Mouse (Mus musculus) lung, embryonic 14.5 days (tissue): ENCODE measurements around the gene Chdh. TPM values are rescaled to one million over a fixed set of nuclear protein-coding genes. Genes with fewer than 3 reads are reported as not detected.

Source experiments
- ATAC-seq: fragments of 200-750 bp; cut with Nextera tagmentation; 2 replicates; pipeline ENCODE4 v1.8.0; 2017; ENCODE audit warnings: mild to moderate bottlenecking, moderate TSS enrichment, moderate library complexity; ENCODE audit not compliant: insufficient read depth
- DNase-seq: peaks from one replicate; pipeline ENCODE4 v3.0.0-alpha.2; 2015
- H3K27ac ChIP-seq: fragments of 300-500 bp; sonication (generic); 2 replicates; pipeline ENCODE4 v1.5.1; 2014; ENCODE audit warnings: low read depth, mild to moderate bottlenecking, moderate library complexity
- H3K27me3 ChIP-seq: fragments of 300-500 bp; sonication (generic); 2 replicates; pipeline ENCODE4 v1.6.1; 2014; ENCODE audit warnings: low read length, control low read depth; ENCODE audit not compliant: insufficient read depth
- H3K36me3 ChIP-seq: fragments of 300-500 bp; sonication (generic); 2 replicates; pipeline ENCODE4 v1.6.1; 2014; ENCODE audit warnings: control low read depth; ENCODE audit not compliant: insufficient read depth
- H3K4me1 ChIP-seq: fragments of 300-500 bp; sonication (generic); 2 replicates; pipeline ENCODE4 v1.6.1; 2014; ENCODE audit warnings: antibody characterized with exemption, control low read depth; ENCODE audit not compliant: insufficient read depth
- H3K4me2 ChIP-seq: fragments of 300-500 bp; sonication (generic); 2 replicates; pipeline ENCODE4 v1.6.1; 2014; ENCODE audit warnings: mild to moderate bottlenecking
- H3K4me3 ChIP-seq: fragments of 300-500 bp; sonication (generic); 2 replicates; pipeline ENCODE4 v1.5.1; 2014; ENCODE audit warnings: low read depth, low read length
- H3K9ac ChIP-seq: fragments of 300-500 bp; sonication (generic); 2 replicates; pipeline ENCODE4 v1.6.1; 2014
- H3K9me3 ChIP-seq: fragments of 300-500 bp; sonication (generic); 2 replicates; pipeline ENCODE4 v1.6.1; 2016; ENCODE audit warnings: low read depth, low read length, control low read depth
- CTCF ChIP-seq: IDR thresholded peaks from 2 replicates; pipeline ENCODE4 v1.5.1; 2016; ENCODE audit warnings: antibody characterized with exemption, low read depth
- WGBS: fragments of 180-500 bp; shearing (Covaris S2); extraction: QIAGEN DNeasy Blood & Tissue Kit; methylation state at CpG from one replicate; pipeline ENCODE4 v1.1.7; 2014; 5-methylcytosine and 5-hydroxymethylcytosine counted together
- polyA plus RNA-seq: library from polyadenylated mRNA; unstranded; fragments of >200 nt; fragmentation: Nextera tagmentation; extraction: Ambion mirVana; gene quantifications from 2 replicates; pipeline ENCODE4 v1.2.1, GENCODE M21; 2014

Gene Chdh
- polyA plus RNA-seq, 1 experiment from 2014 or later: 0.78 TPM

- DNase-seq (no peak), ATAC-seq (no peak)
- Histone ChIP-seq H3K9me3 (no peaks in the 10 kb centered on the region), H3K9ac (no peak overlapping the region), H3K4me2 (no peak overlapping the region), H3K36me3 (peaks cover 10% of the 10 kb centered on the region; the same call in 1 of the 2 replicates), H3K27me3 (no peaks in the 10 kb centered on the region), H3K4me3 (no peak overlapping the region), H3K4me1 (no peaks in the 10 kb centered on the region), H3K27ac (no peak overlapping the region)
- no peak for TF ChIP-seq CTCF
- 71% methylated on average over 7 of the region's 7 CpGs for WGBS
These were observed 34.6 kb downstream of the Chdh start for GRCm38 (mm10) chr14:30043356-30043940.

- Histone ChIP-seq H3K4me3 (no peak overlapping the region), H3K4me1 (no peaks in the 10 kb centered on the region), H3K27me3 (no peaks in the 10 kb centered on the region), H3K9ac (no peak overlapping the region), H3K9me3 (no peaks in the 10 kb centered on the region), H3K4me2 (no peak overlapping the region), H3K36me3 (peaks cover 16% of the 10 kb centered on the region; the same call in 1 of the 2 replicates), H3K27ac (no peak overlapping the region)
- ATAC-seq (0 out of 2 replicates have a peak, but pooled peaks have one; percentile 14), DNase-seq (no peak)
- 66% methylated on average over 10 of the region's 10 CpGs for WGBS
- TF ChIP-seq CTCF: no peak
These were observed 36.4 kb downstream of the Chdh start for GRCm38 (mm10) chr14:30045239-30045638.

- H3K27ac ChIP-seq: no peak overlapping the region
- H3K9ac ChIP-seq: no peak overlapping the region
- no peaks in the 10 kb centered on the region for H3K9me3 ChIP-seq
- peaks cover 12% of the 10 kb centered on the region; the same call in 1 of the 2 replicates for H3K36me3 ChIP-seq
- ATAC-seq (no peak), DNase-seq (no peak)
- no peaks in the 10 kb centered on the region for H3K27me3 ChIP-seq
- no peak for TF ChIP-seq CTCF
- WGBS: 78% methylated on average over 8 of the region's 8 CpGs
- no peaks in the 10 kb centered on the region for H3K4me1 ChIP-seq
- no peak overlapping the region for H3K4me3 ChIP-seq
- no peak overlapping the region for H3K4me2 ChIP-seq
These were observed 36.9 kb downstream of the Chdh start for GRCm38 (mm10) chr14:30045704-30046220.

- TF ChIP-seq CTCF: no peak
- 93% methylated on average over 4 of the region's 4 CpGs for WGBS
These were observed 38.2 kb downstream of the Chdh start for GRCm38 (mm10) chr14:30046976-30047375.

GRCm38 (mm10) chr14:30048049-30048448 is 39.2 kb downstream of the Chdh start:
- Histone ChIP-seq H3K27ac (no peak overlapping the region), H3K36me3 (peaks cover 6% of the 10 kb centered on the region; the same call in 1 of the 2 replicates), H3K9me3 (no peaks in the 10 kb centered on the region), H3K4me3 (no peak overlapping the region), H3K9ac (no peak overlapping the region), H3K27me3 (no peaks in the 10 kb centered on the region), H3K4me1 (no peaks in the 10 kb centered on the region), H3K4me2 (no peak overlapping the region)
- peak; percentile 45 for TF ChIP-seq CTCF
- ATAC-seq: no peak
- WGBS: 82% methylated on average over 3 of the region's 3 CpGs
- peak; percentile 31 for DNase-seq

More at GRCm38 (mm10) chr14:30046976-30047375, 38.2 kb downstream of the Chdh start:
- no peak overlapping the region for H3K27ac ChIP-seq
- H3K36me3 ChIP-seq: peaks cover 6% of the 10 kb centered on the region; the same call in 1 of the 2 replicates
- DNase-seq: no peak
- no peak overlapping the region for H3K4me3 ChIP-seq
- no peaks in the 10 kb centered on the region for H3K27me3 ChIP-seq
- ATAC-seq: no peak
- H3K9me3 ChIP-seq: no peaks in the 10 kb centered on the region
- no peak overlapping the region for H3K4me2 ChIP-seq
- no peaks in the 10 kb centered on the region for H3K4me1 ChIP-seq
- no peak overlapping the region for H3K9ac ChIP-seq

- H3K4me2 ChIP-seq: no peak overlapping the region
- peaks cover 6% of the 10 kb centered on the region; the same call in 1 of the 2 replicates for H3K36me3 ChIP-seq
- no peak for TF ChIP-seq CTCF
- H3K9me3 ChIP-seq: no peaks in the 10 kb centered on the region
- peaks cover 4% of the 10 kb centered on the region for H3K4me1 ChIP-seq
- H3K27ac ChIP-seq: no peak overlapping the region
- no peak overlapping the region for H3K9ac ChIP-seq
- ATAC-seq: no peak
- H3K4me3 ChIP-seq: no peak overlapping the region
- H3K27me3 ChIP-seq: no peaks in the 10 kb centered on the region
- DNase-seq: no peak
- WGBS: 84% methylated on average over 8 of the region's 8 CpGs
These were observed 41.5 kb downstream of the Chdh start for GRCm38 (mm10) chr14:30050280-30050679.

DNA sequence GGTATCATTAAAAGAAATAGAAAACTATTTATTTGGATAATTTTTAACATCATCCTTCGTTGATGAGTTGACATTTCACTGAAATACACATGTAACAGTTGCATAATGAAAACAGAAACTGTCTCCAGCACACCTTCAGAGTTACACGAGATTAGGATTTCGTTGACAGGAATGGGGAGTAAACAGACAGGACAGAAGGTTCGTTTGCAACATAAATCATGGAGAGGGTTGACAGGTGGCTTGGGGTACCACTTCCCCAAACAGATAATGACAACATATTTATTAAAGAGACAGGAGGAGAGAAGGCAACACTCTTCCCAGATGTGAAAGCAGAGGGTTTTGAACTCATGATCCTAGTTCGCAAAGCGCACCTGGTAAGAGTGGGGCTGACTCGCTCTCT is 46.1 kb downstream of the Chdh start:
- H3K4me1 ChIP-seq: peaks cover 9% of the 10 kb centered on the region
- no peak for DNase-seq
- H3K9ac ChIP-seq: no peak overlapping the region
- no peak overlapping the region for H3K4me2 ChIP-seq
- no peaks in the 10 kb centered on the region for H3K36me3 ChIP-seq
- no peak overlapping the region for H3K4me3 ChIP-seq
- TF ChIP-seq CTCF: no peak
- no peaks in the 10 kb centered on the region for H3K27me3 ChIP-seq
- H3K9me3 ChIP-seq: no peaks in the 10 kb centered on the region
- peak overlapping the region; percentile 65; the same call in 1 of the 2 replicates for H3K27ac ChIP-seq
- WGBS: 49% methylated on average over 7 of the region's 7 CpGs
- ATAC-seq: no peak
